18 mouse cellular contexts compared by ENCODE assay signal in the genomic region with DNA sequence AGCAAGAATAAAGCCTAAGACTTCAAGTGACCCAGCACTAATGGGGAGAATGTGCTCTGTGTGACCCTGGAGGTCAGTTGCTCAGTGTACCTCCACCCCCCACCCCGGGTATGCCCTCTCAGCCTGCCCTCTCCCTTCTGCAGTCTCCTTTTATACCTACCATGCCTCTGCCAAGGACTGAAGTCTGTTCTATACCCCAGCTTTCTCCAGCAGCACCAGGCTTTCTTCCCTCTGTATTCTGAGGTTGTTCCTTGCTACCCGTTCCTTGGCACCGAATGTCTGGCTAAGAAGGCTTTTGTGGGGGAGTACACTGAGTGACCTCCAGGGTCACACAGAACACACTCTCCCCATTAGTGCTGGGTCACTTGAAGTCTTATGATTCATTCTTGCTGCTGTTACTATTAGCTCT. TPM values are rescaled to one million over a fixed set of nuclear protein-coding genes. Genes with fewer than 3 reads are reported as not detected.
DNase-seq lines count a peak whose midpoint lies in the region; ATAC-seq lines count a peak whose summit lies in the region.
"Had no signal": no experiment of that assay in that cellular context is flagged by ENCODE, and none has a peak within 500 bp of the region (broad histone marks: within the 10 kb centered on the region; RNA-seq: fewer than 3 reads in every experiment).

No protein-coding gene starts in this region.

- peak; percentile 43; the same call in 1 of the 2 replicates for ATAC-seq in forebrain, embryonic 16.5 days
- no peak for ATAC-seq in forebrain, embryonic 15.5 days (replicated peaks)
- no peak for ATAC-seq in kidney, embryonic 16.5 days (ENCODE audit: low FRiP score, low TSS enrichment)
- ATAC-seq: forebrain, embryonic 14.5 days; inflammation-experienced regulatory T-cells, adult 6 months had no signal

- 6% methylated on average over 3 of the region's 3 CpGs for WGBS in forebrain, embryonic 16.5 days
- 5% methylated on average over 3 of the region's 3 CpGs for WGBS in forebrain, embryonic 15.5 days
- 15% methylated on average over 3 of the region's 3 CpGs for WGBS in kidney, embryonic 16.5 days

- no peaks in the 10 kb centered on the region for H3K27me3 ChIP-seq in forebrain, embryonic 16.5 days (replicated peaks; ENCODE audit: control insufficient read depth, insufficient read depth, low read length)
- no peaks in the 10 kb centered on the region for H3K27me3 ChIP-seq in forebrain, embryonic 15.5 days
- H3K27me3 ChIP-seq in kidney, embryonic 16.5 days (ENCODE audit: insufficient read depth, low read length), result no peaks in the 10 kb centered on the region
- H3K27me3 ChIP-seq: limb, embryonic 12.5 days; liver, embryonic 15.5 days; stomach, embryonic 15.5 days had no signal

- no peak overlapping the region for H3K27ac ChIP-seq in forebrain, embryonic 16.5 days (ENCODE audit: low read length)
- H3K27ac ChIP-seq in forebrain, embryonic 15.5 days (replicated peaks), result no peak overlapping the region
- no peak overlapping the region; the same call in 1 of the 2 replicates for H3K27ac ChIP-seq in kidney, embryonic 16.5 days (ENCODE audit: low read length)
- H3K27ac ChIP-seq: limb, embryonic 12.5 days; liver, embryonic 15.5 days; macrophage; neural tube, embryonic 12.5 days; stomach, embryonic 15.5 days had no signal

- H3K9ac ChIP-seq in forebrain, embryonic 16.5 days (replicated peaks; ENCODE audit: low read depth, low read length), result no peak overlapping the region
- H3K9ac ChIP-seq in forebrain, embryonic 15.5 days (replicated peaks), result no peak overlapping the region
- H3K9ac ChIP-seq in kidney, embryonic 16.5 days (replicated peaks; ENCODE audit: low read length), result no peak overlapping the region
- H3K9ac ChIP-seq: limb, embryonic 12.5 days; liver, embryonic 15.5 days; neural tube, embryonic 12.5 days; stomach, embryonic 15.5 days had no signal

- H3K36me3 ChIP-seq in forebrain, embryonic 16.5 days (ENCODE audit: control insufficient read depth, insufficient read depth), result no peaks in the 10 kb centered on the region
- H3K36me3 ChIP-seq in forebrain, embryonic 15.5 days, result no peaks in the 10 kb centered on the region
- H3K36me3 ChIP-seq in kidney, embryonic 16.5 days (ENCODE audit: insufficient read depth, low read length), result no peaks in the 10 kb centered on the region
- H3K36me3 ChIP-seq: limb, embryonic 12.5 days; liver, embryonic 15.5 days; neural tube, embryonic 12.5 days; stomach, embryonic 15.5 days had no signal

- H3K9me3 ChIP-seq in forebrain, embryonic 16.5 days (ENCODE audit: control insufficient read depth, low read length), result no peaks in the 10 kb centered on the region
- H3K9me3 ChIP-seq in forebrain, embryonic 15.5 days, result no peaks in the 10 kb centered on the region
- H3K9me3 ChIP-seq in kidney, embryonic 16.5 days (ENCODE audit: low read length), result no peaks in the 10 kb centered on the region
- H3K9me3 ChIP-seq: limb, embryonic 12.5 days; liver, embryonic 15.5 days; neural tube, embryonic 12.5 days; stomach, embryonic 15.5 days had no signal

- DNase-seq in kidney, adult 8-10 months, result peak; percentile 48 to 61
- peak; percentile 71 for DNase-seq in embryo, embryonic 10.5 days (ENCODE audit: low spot score)
- DNase-seq in kidney, postnatal 36 days, result peak; percentile 65 to 66
- no peak for DNase-seq in right cerebral cortex, adult 18-20 months
- DNase-seq in MN1 (ENCODE audit: low spot score), result no peak
- DNase-seq: cerebellum, adult 11-12 months had no signal

- H3K4me3 ChIP-seq in forebrain, embryonic 16.5 days (replicated peaks; ENCODE audit: low read length), result no peak overlapping the region
- no peak overlapping the region for H3K4me3 ChIP-seq in forebrain, embryonic 15.5 days
- H3K4me3 ChIP-seq in kidney, embryonic 16.5 days (ENCODE audit: low read length), result no peak overlapping the region
- H3K4me3 ChIP-seq: limb, embryonic 12.5 days; liver, embryonic 15.5 days; neural tube, embryonic 12.5 days; stomach, embryonic 15.5 days had no signal

- no peak overlapping the region for H3K4me2 ChIP-seq in forebrain, embryonic 16.5 days (ENCODE audit: low read length)
- H3K4me2 ChIP-seq in forebrain, embryonic 15.5 days (replicated peaks), result no peak overlapping the region
- no peak overlapping the region for H3K4me2 ChIP-seq in kidney, embryonic 16.5 days (replicated peaks; ENCODE audit: low read depth, low read length)
- H3K4me2 ChIP-seq: limb, embryonic 12.5 days; liver, embryonic 15.5 days; neural tube, embryonic 12.5 days; stomach, embryonic 15.5 days had no signal

- no peaks in the 10 kb centered on the region for H3K4me1 ChIP-seq in forebrain, embryonic 16.5 days (replicated peaks; ENCODE audit: control insufficient read depth, insufficient read depth, low read length)
- H3K4me1 ChIP-seq in forebrain, embryonic 15.5 days, result no peaks in the 10 kb centered on the region
- peaks cover 23% of the 10 kb centered on the region for H3K4me1 ChIP-seq in kidney, embryonic 16.5 days (ENCODE audit: insufficient read depth, low read length)
- H3K4me1 ChIP-seq: stomach, embryonic 15.5 days had no signal

RNA-seq across cellular contexts. Expression of a gene that starts 0.9 kb away (rescaled TPM):
- polyA plus RNA-seq in forebrain, embryonic 16.5 days (2015; fragmentation: Nextera tagmentation; extraction: Ambion mirVana), result 0.22 TPM in 1 of 2 replicates, not detected in the other
- not detected in 2 replicates for polyA plus RNA-seq in forebrain, embryonic 15.5 days (2015; fragmentation: Nextera tagmentation; extraction: Ambion mirVana)
- 11.2 and 13.8 TPM in 2 replicates for polyA plus RNA-seq in kidney, embryonic 16.5 days (2015; fragmentation: Nextera tagmentation; extraction: Ambion mirVana)
- polyA plus RNA-seq: forebrain, embryonic 14.5 days; heart, postnatal 0 days; inflammation-experienced regulatory T-cells, adult 6 months; limb, embryonic 12.5 days; macrophage; midbrain, postnatal 0 days; neural tube, embryonic 12.5 days had no signal

RNA-seq across cellular contexts. Expression of a gene that starts 29.2 kb away (rescaled TPM):
- polyA plus RNA-seq in forebrain, embryonic 16.5 days (2015; fragmentation: Nextera tagmentation; extraction: Ambion mirVana), result 14.4 and 17.8 TPM in 2 replicates
- polyA plus RNA-seq in forebrain, embryonic 15.5 days (2015; fragmentation: Nextera tagmentation; extraction: Ambion mirVana), result 14.9 and 17.4 TPM in 2 replicates
- 17.0 and 19.3 TPM in 2 replicates for polyA plus RNA-seq in kidney, embryonic 16.5 days (2015; fragmentation: Nextera tagmentation; extraction: Ambion mirVana)
- polyA plus RNA-seq: inflammation-experienced regulatory T-cells, adult 6 months had no signal

RNA-seq across cellular contexts. Expression of a gene that starts 41.1 kb away (rescaled TPM):
- polyA plus RNA-seq in forebrain, embryonic 16.5 days (2015; fragmentation: Nextera tagmentation; extraction: Ambion mirVana), result 0.29 and 1.3 TPM in 2 replicates
- 0.60 and 0.65 TPM in 2 replicates for polyA plus RNA-seq in forebrain, embryonic 15.5 days (2015; fragmentation: Nextera tagmentation; extraction: Ambion mirVana)
- polyA plus RNA-seq in kidney, embryonic 16.5 days (2015; fragmentation: Nextera tagmentation; extraction: Ambion mirVana), result 0.11 and 0.12 TPM in 2 replicates
- polyA plus RNA-seq: inflammation-experienced regulatory T-cells, adult 6 months; limb, embryonic 12.5 days; macrophage had no signal

Comparison
In these comparisons a context has a peak if more than half of its experiments do, and no peak if none do; other contexts are left out.
1. DNase-seq: peak in kidney, adult 8-10 months (2 of 2), embryo, embryonic 10.5 days (single experiment) and kidney, postnatal 36 days (2 of 2); none in right cerebral cortex, adult 18-20 months (single experiment) and MN1 (single experiment).